ENCODE assay signal across 24 mouse cellular contexts in the genomic region with DNA sequence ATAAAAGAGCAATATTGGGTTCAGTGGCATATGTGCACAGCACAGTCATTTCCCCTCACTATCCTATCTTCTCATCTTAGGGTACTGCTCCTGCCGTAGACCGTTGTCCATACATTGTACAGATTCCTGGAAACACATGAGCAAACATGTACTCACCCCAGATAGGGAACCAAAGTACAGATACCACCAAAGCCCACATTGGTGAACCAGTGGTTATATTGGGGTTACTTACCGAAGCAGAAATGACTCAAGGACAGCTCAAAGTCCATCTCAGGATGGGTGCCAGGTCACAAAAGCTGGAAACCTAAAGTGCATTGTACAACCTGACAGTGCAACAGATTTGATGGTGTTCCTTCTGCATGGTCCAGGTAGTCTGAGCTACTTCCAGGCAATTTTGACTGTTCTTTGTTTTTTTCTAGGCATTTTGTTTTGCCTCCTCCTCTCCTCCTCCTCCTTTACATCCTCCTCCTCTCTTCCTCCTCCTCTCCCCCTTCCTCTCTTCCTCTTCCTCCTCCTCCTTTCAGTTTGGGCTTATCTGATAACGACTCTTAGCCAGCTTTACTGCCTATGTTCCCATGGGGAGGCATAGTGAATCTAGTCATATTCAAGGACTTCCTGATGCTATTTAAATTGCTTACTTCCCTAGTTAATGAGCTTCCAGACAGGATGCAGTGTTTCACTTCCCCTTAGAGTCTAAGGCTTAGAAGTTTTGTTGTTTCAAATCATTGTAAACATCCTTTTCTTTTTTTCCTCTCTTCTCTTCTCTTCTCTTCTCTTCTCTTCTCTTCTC.
DNase-seq lines count a peak whose midpoint lies in the region; ATAC-seq and TF ChIP-seq lines count a peak whose summit lies in the region.
"Had no signal": no experiment of that assay in that cellular context is flagged by ENCODE, and none has a peak within 500 bp of the region (broad histone marks: within the 10 kb centered on the region; RNA-seq: fewer than 3 reads in every experiment).

No protein-coding gene starts in this region.

- dilution Hi-C loops in CH12.LX (cut with MboI; ENCODE audit: extremely low pct_ligation_motif_present, extremely low pct_unique_long_range_greater_than_20kb, low sequenced_read_pairs) = no loop called here

- TF ChIP-seq CTCF in CH12.LX (conservative IDR thresholded peaks at IDR 0.05 in 1 of 2, IDR thresholded peaks at IDR 0.05 in 1 of 2; ENCODE audit: low read depth in 2 of 2, low read length in 2 of 2) = no peak

- peaks cover 4 to 9% of the 10 kb centered on the region in 2 experiments; a peak in 3 of 4 replicates for H3K4me1 ChIP-seq in CH12.LX (ENCODE audit: control insufficient read depth in 1 of 2, insufficient read depth in 2 of 2)
- H3K4me1 ChIP-seq in intestine, embryonic 16.5 days (ENCODE audit: control insufficient read depth, insufficient read depth, low read length) = no peaks in the 10 kb centered on the region
- H3K4me1 ChIP-seq: embryonic facial prominence, embryonic 10.5 days; forebrain, embryonic 12.5 days; midbrain, embryonic 12.5 days had no signal

- no peak for DNase-seq in CH12.LX (ENCODE audit: extremely low read depth)
- peak; percentile 8 for DNase-seq in brain, adult 2 months (ENCODE audit: low read depth, low spot score)
- no peak for DNase-seq in kidney, postnatal 25 days
- no peak for DNase-seq in layer of hippocampus, adult 11-12 months (ENCODE audit: low spot score)
- DNase-seq in embryo, embryonic 10.5 days (ENCODE audit: low spot score) = no peak
- DNase-seq: cerebellum, adult 18-20 months; cerebellum, postnatal 36 days; gastrocnemius, postnatal 10 days; heart, adult 2 months; heart, postnatal 4 days; kidney, postnatal 4 days; lung, adult 2 months; lung, postnatal 4 days; thymus, postnatal 36 days had no signal

- H3K79me2 ChIP-seq in CH12.LX (replicated peaks; ENCODE audit: control insufficient read depth, extremely low read depth, insufficient read depth, poor library complexity, severe bottlenecking) = no peaks in the 10 kb centered on the region

- H3K4me3 ChIP-seq in CH12.LX (replicated peaks in 1 of 3; ENCODE audit: low read depth in 2 of 3, low read length in 2 of 3, poor library complexity in 1 of 3) = no peak overlapping the region
- no peak overlapping the region for H3K4me3 ChIP-seq in intestine, embryonic 16.5 days (ENCODE audit: low read length)
- H3K4me3 ChIP-seq: embryonic facial prominence, embryonic 10.5 days; forebrain, embryonic 12.5 days; heart, adult 2 months; limb, embryonic 13.5 days; midbrain, embryonic 12.5 days; neural tube, embryonic 13.5 days had no signal

- H3K36me3 ChIP-seq in CH12.LX (replicated peaks in 1 of 2; ENCODE audit: control insufficient read depth in 1 of 2, insufficient read depth in 1 of 2, low read length in 1 of 2) = no peaks in the 10 kb centered on the region
- no peaks in the 10 kb centered on the region for H3K36me3 ChIP-seq in intestine, embryonic 16.5 days (ENCODE audit: control insufficient read depth, insufficient read depth, low read length)
- H3K36me3 ChIP-seq: embryonic facial prominence, embryonic 10.5 days; forebrain, embryonic 12.5 days; limb, embryonic 13.5 days; midbrain, embryonic 12.5 days; neural tube, embryonic 13.5 days had no signal

- H3K27ac ChIP-seq in CH12.LX (ENCODE audit: insufficient read depth, low read depth) = no peak overlapping the region
- no peak overlapping the region for H3K27ac ChIP-seq in intestine, embryonic 16.5 days (ENCODE audit: low read length)
- H3K27ac ChIP-seq: embryonic facial prominence, embryonic 10.5 days; forebrain, embryonic 12.5 days; heart, adult 2 months; hindbrain, postnatal 0 days; limb, embryonic 13.5 days; midbrain, embryonic 12.5 days; neural tube, embryonic 13.5 days had no signal

- no peaks in the 10 kb centered on the region for H3K9me3 ChIP-seq in CH12.LX (replicated peaks; ENCODE audit: low read length)
- no peaks in the 10 kb centered on the region for H3K9me3 ChIP-seq in intestine, embryonic 16.5 days (ENCODE audit: control insufficient read depth, low read length)
- H3K9me3 ChIP-seq: embryonic facial prominence, embryonic 10.5 days; forebrain, embryonic 12.5 days; limb, embryonic 13.5 days; midbrain, embryonic 12.5 days; neural tube, embryonic 13.5 days had no signal

- no peak overlapping the region for H3K9ac ChIP-seq in CH12.LX (ENCODE audit: insufficient read depth, low read depth)
- H3K9ac ChIP-seq in intestine, embryonic 16.5 days (ENCODE audit: low read depth, low read length) = no peak overlapping the region
- H3K9ac ChIP-seq: forebrain, embryonic 12.5 days; limb, embryonic 13.5 days; midbrain, embryonic 12.5 days; neural tube, embryonic 13.5 days had no signal

- TF ChIP-seq EP300 in CH12.LX (IDR thresholded peaks at IDR 0.05; ENCODE audit: low read length) = no peak

- in situ Hi-C loops in CH12.LX (cut with MboI; ENCODE audit: low pct_ligation_motif_present, low pct_unique_long_range_greater_than_20kb, low sequenced_read_pairs) = no loop called here

- no peaks in the 10 kb centered on the region for H3K27me3 ChIP-seq in CH12.LX (replicated peaks)
- H3K27me3 ChIP-seq in intestine, embryonic 16.5 days (replicated peaks; ENCODE audit: control insufficient read depth, insufficient read depth, low read length) = no peaks in the 10 kb centered on the region
- H3K27me3 ChIP-seq: forebrain, embryonic 12.5 days; limb, embryonic 13.5 days; midbrain, embryonic 12.5 days; neural tube, embryonic 13.5 days; Patski had no signal

- 37% methylated on average over 4 of the region's 4 CpGs for WGBS in intestine, embryonic 16.5 days

- ATAC-seq in intestine, embryonic 16.5 days = peak; percentile 43
- ATAC-seq in monocyte, adult 5-6 weeks (replicated peaks; ENCODE audit: insufficient number of reproducible peaks, low FRiP score, low TSS enrichment, poor library complexity, severe bottlenecking) = peak; percentile 72
- ATAC-seq: activated CD4-positive, CD25-positive, alpha-beta regulatory T cell, adult 4 months; hindbrain, postnatal 0 days; Patski had no signal

- no peak for TF ChIP-seq RAD21 in CH12.LX (IDR thresholded peaks at IDR 0.05; ENCODE audit: low read depth, low read length)

- no peak for TF ChIP-seq POLR2A in CH12.LX (IDR thresholded peaks at IDR 0.05; ENCODE audit: low read depth, low read length)

- H3K4me2 ChIP-seq in CH12.LX (ENCODE audit: insufficient read depth, low read depth, poor library complexity, severe bottlenecking) = peak overlapping the region; percentile 56; the same call in 1 of the 2 replicates
- no peak overlapping the region for H3K4me2 ChIP-seq in intestine, embryonic 16.5 days (ENCODE audit: low read depth, low read length)
- H3K4me2 ChIP-seq: forebrain, embryonic 12.5 days; limb, embryonic 13.5 days; midbrain, embryonic 12.5 days; neural tube, embryonic 13.5 days had no signal

TF ChIP-seq in CH12.LX, 34 proteins besides CTCF, POLR2A, EP300 and RAD21:
- TF ChIP-seq SIN3A (IDR thresholded peaks at IDR 0.05; ENCODE audit: low read length) (no peak), E2F4 (IDR thresholded peaks at IDR 0.05; ENCODE audit: insufficient replicate concordance, low read depth, low read length) (no peak), PAX5 (IDR thresholded peaks at IDR 0.05; ENCODE audit: low read length) (no peak), HCFC1 (IDR thresholded peaks at IDR 0.05; ENCODE audit: low read depth, low read length) (no peak), ELF1 (IDR thresholded peaks at IDR 0.05; ENCODE audit: low read depth, low read length) (no peak), GABPA (IDR thresholded peaks at IDR 0.05; ENCODE audit: insufficient replicate concordance, low read depth, low read length) (no peak), CHD1 (IDR thresholded peaks at IDR 0.05; ENCODE audit: low read depth, low read length) (no peak), ZMIZ1 (IDR thresholded peaks at IDR 0.05; ENCODE audit: low read depth, low read length) (no peak), MYC (IDR thresholded peaks at IDR 0.05; ENCODE audit: low read depth, low read length) (no peak), SMC3 (IDR thresholded peaks at IDR 0.05; ENCODE audit: low read depth, low read length) (no peak), KAT2A (IDR thresholded peaks at IDR 0.05; ENCODE audit: insufficient replicate concordance, low read length) (no peak), NELFE (IDR thresholded peaks at IDR 0.05; ENCODE audit: low read depth, low read length) (no peak), USF1 (IDR thresholded peaks at IDR 0.05; ENCODE audit: low read depth, low read length) (no peak), JUND (conservative IDR thresholded peaks at IDR 0.05; ENCODE audit: low read depth, low read length) (no peak), IRF4 (IDR thresholded peaks at IDR 0.05; ENCODE audit: low read depth, low read length) (no peak), NRF1 (IDR thresholded peaks at IDR 0.05; ENCODE audit: low read depth, low read length) (no peak)
